Mouse (Mus musculus): Measurements from ENCODE around the gene Brox.
A peak's percentile ranks its signal among the peaks of the same experiment; 100 is the strongest.

Brox gene

DNA sequence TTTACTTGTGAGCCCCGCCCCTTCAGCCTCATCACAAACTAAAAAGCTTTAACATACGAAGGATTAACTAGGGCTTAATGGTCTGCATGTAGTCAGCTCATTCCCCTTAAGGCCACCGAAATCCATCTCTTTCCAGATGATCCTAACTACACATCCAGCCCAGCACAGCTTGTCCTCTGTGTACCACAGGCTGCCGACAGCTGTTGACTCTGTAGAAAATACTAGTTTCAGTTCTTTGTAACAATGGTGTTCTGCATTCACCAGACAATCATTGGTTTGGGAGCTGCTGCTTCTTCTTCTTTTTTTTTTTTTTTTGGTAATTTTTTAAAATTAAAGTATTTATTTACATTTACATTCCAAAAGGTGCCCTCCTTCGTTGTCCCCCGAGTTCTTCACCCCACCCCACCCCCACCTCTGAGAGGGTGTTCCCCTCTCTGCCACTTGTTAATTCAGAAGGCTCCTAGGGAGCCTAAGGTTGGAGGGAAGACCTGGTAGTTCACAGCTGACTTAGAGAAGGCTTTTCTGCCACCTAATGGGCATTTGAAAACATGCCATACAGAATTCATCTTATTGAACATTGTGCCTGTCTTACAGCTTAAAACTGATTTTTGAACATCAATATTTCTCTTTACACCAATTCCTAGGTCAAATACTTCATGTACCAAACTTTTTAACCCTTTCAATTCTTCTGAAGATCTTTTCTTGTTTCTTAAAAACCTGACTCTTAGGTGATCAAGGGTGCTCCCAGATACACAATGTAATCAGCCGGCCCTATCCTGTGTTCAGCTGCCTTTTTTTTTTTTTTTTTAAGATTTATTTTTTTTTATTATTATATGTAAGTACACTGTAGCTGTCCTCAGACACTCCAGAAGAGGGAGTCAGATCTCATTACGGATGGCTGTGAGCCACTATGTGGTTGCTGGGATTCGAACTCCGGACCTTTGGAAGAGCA is 23.9 kb downstream of the Brox start:
- DNase-seq (ENCODE audit: low read depth, low spot score): peak; percentile 73

DNA sequence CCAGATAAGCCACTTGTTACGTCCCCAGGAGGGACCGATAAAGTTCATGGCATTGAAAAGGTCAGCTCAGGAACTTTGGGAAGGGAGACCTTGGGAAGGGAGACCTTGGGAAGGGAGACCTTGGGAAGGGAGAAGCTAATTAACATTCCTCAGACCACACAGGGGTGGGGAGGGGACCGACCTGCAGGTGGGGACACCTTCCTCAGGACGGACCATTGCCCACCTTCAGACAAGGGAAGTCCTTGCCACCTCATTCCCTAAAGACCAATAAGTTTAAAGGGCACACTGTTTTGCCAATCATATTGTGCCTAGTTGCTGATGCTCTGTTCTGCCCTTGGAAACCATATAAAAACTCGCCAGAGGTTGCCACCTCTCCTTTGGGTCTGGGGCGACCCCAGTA is 29.4 kb downstream of the Brox start:
- DNase-seq (ENCODE audit: low read depth, low spot score): no peak

DNA sequence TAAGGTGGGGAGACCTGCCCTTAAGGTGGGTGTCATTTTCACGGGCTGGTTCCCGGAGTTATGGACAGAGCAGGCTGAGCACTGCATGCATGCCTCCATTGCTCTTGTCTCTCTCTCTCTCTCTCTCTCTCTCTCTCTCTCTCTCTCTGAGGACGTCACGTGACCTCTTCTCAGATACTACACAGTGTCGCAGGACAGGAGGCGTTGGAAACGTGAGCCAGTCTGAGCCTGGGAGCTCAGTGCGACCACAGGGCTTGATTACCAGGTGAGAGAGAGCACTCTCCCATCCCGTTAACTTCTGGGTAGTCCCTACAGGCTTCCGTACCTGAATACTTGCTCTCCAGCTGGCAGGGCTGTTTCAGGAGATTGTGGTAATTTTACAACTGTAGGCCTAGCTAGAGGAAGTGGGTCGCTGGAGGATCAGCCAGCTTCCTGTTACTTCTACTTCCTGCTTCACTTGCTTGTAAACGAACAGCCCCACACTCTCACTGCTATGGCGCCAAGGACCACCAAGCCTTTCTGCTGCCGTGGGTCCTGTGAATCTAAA is 31.1 kb downstream of the Brox start:
- DNase-seq (ENCODE audit: low read depth, low spot score): no peak

DNA sequence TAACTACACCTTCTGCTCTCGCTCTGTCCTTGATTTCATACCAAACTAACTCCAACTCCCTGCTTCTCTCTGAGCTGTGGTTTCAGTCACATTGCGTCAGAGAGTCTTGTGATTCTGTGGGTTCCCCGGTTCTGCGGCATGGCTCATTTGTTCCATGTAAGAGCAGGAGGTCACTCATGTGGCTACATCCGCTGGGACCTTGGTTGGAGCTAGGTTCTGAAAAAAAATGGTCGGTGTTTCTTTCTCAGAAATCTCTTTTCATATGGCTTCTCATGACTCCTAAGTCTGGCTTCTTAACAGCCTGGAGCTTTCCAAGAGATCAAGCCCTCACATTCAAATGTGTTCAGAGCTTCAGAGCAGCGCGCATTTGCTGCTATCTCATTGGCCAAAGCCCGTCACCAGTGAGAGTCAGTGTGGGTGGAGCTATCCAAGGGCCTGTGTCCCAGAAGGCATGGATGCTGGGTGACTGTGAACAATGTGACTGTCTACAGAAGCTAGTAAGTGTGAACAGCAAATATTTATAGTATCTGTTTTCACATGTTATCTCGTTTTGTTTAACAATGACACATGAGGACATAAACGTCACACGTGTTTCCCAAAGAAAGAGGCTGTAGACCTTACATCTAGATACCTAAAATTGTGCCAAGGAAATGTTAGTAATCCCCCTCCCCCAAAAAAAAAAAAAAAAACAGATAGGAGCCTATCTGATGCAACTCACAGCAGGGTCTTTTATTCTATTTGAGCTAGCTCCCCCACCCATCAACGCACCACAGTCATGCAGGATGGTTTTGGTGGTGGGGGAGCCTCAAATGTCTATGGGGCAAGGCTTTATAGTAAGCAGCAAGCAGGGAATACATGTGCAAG is 32.7 kb downstream of the Brox start:
- peak; percentile 16 for DNase-seq (ENCODE audit: low read depth, low spot score)

DNA sequence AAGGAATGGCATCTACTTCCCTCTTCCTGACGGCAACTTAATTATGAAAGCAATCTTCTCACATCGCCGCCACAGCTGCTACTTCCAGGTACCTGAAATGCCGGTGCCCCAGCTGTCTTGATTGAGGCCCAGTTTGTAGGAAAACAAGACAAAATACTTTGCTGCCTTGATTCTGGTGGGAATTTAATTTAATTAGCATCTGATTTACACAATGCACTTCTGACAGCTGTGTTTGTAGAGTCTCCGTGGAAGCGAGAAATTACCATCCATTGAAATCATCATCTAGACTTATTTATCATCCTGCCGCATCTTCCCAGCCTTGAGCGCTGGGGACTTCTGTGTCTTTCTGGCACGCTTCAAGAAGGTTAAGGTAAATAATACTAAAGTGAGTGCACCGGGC is 44.5 kb downstream of the Brox start:
- no peak for DNase-seq (ENCODE audit: low read depth, low spot score)

DNA sequence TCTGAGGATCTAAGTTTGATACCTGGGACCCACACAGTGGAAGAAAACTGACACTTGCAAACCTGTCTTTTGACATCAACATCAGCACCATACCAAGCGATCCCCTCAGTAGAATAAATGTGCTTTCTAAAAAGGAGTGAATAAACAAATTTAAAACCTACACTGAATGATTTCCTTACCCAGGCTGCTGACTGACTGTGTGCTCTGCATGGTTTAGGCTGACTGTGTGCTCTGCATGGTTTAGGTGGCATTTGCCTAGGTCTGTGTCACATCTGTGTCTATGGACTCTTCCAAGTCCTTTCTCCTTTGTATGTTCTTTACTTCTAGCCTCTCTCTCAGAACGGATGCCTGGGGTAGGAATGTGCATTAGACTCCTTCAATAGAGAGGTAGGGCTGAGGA is 45.3 kb downstream of the Brox start:
- no peak for DNase-seq (ENCODE audit: low read depth, low spot score)

DNA sequence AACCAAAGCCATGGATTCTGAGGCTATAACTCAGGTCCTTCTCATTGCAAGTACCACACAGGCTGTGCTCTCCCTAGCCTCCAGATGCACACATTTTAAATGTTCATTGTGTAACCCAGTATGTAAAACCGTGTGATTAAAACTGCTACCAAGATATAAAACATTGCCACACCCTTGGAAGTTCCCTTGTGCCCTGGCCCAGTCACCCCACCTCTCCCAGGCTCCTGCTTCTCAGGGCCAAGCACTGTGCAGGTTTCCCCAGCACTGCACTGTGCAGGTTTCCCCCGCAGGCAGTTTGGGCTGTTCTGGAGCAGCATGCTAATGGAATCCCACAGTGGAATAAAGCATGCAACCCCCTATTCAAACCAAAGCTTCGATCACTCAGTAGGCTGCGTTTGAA is 46.5 kb downstream of the Brox start:
- no peak for DNase-seq (ENCODE audit: low read depth, low spot score)

DNA sequence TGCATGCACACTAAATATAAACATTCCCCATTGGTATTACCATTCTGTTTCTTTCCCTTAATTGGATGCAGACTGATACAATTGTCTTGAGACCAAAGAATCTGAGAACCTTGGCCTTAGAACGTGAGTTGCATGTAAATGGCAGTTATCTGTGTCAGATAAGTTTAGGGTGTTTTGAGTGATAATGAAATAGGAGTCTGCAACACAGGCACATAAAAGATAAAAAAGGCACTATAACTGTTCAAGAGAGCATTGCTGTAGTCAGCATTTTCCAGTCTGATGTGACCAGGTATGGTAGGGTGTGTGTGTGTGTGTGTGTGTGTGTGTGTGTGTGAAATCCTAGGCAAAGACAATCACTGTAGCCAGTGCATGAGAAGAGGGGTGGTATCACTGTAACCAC is 48.9 kb downstream of the Brox start:
- no peak for DNase-seq (ENCODE audit: low read depth, low spot score)

DNA sequence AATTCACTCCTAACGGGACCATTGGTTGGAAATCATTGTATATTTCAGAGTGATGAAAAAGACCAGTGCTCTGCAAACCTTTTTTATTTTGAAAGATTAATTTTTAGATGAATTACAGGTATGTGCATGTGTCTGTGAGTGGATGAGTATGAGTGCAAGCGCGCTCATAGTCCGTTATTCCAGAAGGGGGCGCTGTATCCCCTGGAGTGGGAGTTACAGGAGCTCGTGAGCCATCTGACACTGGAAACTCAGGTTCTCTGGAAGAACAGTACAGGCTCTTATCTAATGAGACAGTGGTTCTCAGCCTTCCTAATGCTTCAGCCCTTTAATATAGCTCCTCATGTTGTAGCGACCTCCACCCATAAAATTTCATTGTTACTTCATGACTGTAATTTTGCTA is 53.8 kb downstream of the Brox start:
- no peak for DNase-seq (ENCODE audit: low read depth, low spot score)

DNA sequence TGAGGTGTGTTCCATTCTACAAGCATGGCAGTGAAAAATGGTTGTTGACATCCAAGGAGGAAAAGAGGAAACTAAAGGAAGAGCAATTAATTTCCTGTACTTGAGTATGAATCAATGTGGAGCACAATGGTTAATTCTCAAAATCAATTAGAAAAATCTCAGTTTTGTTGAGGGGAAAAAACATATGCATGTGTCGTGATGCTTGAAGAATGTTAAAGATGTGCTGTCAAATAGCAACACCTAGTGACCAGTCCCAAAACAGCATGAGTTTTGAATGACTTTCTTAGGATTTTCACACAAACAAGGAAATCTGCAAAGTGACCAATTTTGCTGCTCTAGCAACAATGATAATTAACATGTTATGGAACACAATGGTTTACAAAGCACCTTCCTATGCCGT is 59.2 kb downstream of the Brox start:
- DNase-seq (ENCODE audit: low read depth, low spot score): peak; percentile 72

DNA sequence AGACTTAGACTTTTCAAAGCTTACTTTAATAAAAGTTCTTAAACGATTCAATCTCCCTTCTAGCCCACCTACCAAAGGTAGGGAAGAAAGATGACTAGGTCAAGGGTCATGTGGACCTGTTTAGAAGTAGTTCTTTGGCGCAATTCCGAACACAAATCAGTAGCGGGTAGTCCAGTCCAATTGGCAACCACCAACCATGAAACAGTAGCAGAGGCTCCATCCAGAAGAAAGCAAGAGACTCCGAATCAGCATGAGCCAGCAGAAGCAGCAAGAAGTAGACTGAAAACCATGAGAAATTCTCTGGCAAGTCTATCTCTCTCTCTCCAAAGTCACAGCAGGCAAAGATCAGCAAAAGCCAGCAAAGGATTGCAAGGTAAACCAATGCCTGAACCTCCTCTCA is 60.6 kb downstream of the Brox start:
- no peak for DNase-seq (ENCODE audit: low read depth, low spot score)

DNA sequence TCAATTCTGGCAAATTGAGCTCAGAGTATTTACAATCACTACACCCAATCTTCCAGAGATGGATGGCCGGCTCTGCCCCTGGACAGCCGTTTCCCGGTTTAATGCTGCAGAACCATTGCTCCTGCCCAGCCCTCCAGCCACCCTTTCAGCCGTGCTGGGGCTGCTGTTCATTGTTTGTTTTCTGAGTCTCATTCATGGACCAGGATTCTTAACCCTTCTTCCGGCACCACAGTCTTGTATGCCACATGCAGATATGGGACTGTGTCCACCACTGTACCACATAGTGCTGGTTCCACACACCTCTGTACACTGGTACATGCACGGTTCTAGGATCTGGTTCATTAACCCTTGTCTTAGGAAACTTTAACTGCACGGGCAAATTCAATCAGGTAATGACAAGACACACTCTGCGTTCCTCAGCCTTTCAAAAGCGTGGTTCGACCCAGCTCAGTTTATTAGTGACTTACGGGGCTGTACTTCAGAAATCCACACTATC is 63.3 kb downstream of the Brox start:
- DNase-seq (ENCODE audit: low read depth, low spot score): no peak

DNA sequence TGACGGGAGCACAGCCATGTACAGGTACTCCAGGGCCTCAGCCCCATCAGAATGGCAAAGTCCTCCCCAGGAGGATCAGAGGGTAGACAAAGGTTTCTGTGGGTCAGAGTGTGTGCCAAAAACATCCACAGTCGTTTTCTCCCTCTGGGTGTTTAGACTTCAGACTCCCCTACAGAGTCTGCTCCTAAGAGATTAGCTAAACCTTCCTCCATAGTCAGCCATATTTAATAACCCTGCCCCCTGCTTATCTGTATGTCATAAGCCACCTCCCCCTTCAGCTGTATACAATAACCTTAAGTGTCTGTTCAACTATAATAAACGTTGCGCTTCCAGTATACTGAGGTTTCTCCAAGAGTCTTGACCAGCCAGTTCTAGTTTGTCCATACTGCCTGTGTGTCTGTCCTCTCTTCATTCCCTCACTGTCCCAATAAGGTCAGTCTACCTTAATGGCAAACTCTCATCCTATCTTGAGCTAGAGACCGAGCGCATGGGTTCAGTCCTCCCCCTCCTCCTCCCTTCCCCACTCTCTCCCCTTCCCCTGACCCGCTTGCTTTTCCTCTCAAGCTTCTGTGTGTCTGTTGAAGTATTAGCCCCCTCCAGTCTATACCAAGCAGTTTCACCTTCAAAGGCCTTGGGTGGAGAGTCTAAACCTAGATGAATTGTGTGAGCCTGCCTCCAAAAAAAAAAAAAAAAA is 63.9 kb downstream of the Brox start:
- DNase-seq (ENCODE audit: low read depth, low spot score): no peak

DNA sequence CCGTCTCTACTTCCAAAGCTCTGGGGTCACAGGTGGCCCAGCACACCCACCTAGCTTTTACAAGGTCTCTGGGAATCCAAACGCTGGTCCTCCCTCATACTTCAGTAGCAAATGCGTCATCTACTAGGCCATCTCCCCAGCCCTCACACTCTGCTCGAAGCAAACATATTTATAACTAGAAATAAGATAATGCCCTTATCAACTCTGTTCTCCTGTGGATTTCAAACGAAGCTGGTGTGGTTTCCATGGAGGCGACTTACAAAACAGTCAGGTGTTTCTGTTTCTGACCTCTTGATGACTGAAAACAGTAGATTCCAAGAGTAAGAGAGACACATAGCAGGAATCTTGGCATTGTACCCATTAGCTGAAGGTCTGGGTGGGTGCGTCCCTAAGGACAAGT is 69.6 kb downstream of the Brox start:
- peak; percentile 48 for DNase-seq (ENCODE audit: low read depth, low spot score)
